Mouse (Mus musculus): ENCODE results near the gene Krtap4-8. TPM values are rescaled to one million over a fixed set of nuclear protein-coding genes. Genes with fewer than 3 reads are reported as not detected.
"Not testable (repeated sequence)": the region's sequence is repeated elsewhere in the genome, so short reads cannot be mapped to it uniquely, and the experiment has no call there.

The Krtap4-8 gene
- polyA plus RNA-seq (2014; fragmentation: Nextera tagmentation; extraction: Ambion mirVana): not detected in 2 replicates

- Histone ChIP-seq H3K4me1 (ENCODE audit: control insufficient read depth in 2 of 2, insufficient read depth in 2 of 2, low read length in 2 of 2) (no peaks in the 10 kb centered on the region), H3K9me3 (ENCODE audit: control insufficient read depth, low read length) (no peaks in the 10 kb centered on the region), H3K27me3 (ENCODE audit: control insufficient read depth, insufficient read depth, low read length) (no peaks in the 10 kb centered on the region), H3K4me2 (ENCODE audit: low read length) (no peak within 1 kb of the TSS), H3K36me3 (ENCODE audit: control insufficient read depth, insufficient read depth, low read length) (no peaks in the 10 kb centered on the region), H3K4me3 (ENCODE audit: control insufficient read depth in 1 of 2, insufficient read depth in 1 of 2, low read depth in 1 of 2, low read length in 2 of 2) (no peak within 1 kb of the TSS), H3K27ac (replicated peaks in 1 of 2; ENCODE audit: control insufficient read depth in 1 of 2, insufficient read depth in 1 of 2, low read depth in 2 of 2, low read length in 2 of 2) (no peak within 1 kb of the TSS), H3K9ac (ENCODE audit: low read length) (no peak within 1 kb of the TSS)
- WGBS: 87% methylated on average over 2 of the region's 2 CpGs
- no peak for ATAC-seq (ENCODE audit: insufficient number of reproducible peaks, insufficient read depth, low FRiP score, low read depth)
These were observed at the start of gene Krtap4-8 for GRCm38 (mm10) chr11:99780604-99781003. TSS of gene Krtap4-8 (minus strand) at chr11:99780704.

GRCm38 (mm10) chr11:99815566-99815965 lies 35.1 kb upstream of the Krtap4-8 start, which contains the start of gene Gm11564:
TSS of gene Gm11564 (minus strand) at chr11:99815666.
- not testable (repeated sequence) for H3K4me2 ChIP-seq (ENCODE audit: low read length); H3K4me3 ChIP-seq (ENCODE audit: control insufficient read depth in 1 of 2, insufficient read depth in 1 of 2, low read depth in 1 of 2, low read length in 2 of 2); H3K36me3 ChIP-seq (ENCODE audit: control insufficient read depth, insufficient read depth, low read length); H3K9ac ChIP-seq (ENCODE audit: low read length); H3K27ac ChIP-seq (replicated peaks in 1 of 2; ENCODE audit: control insufficient read depth in 1 of 2, insufficient read depth in 1 of 2, low read depth in 2 of 2, low read length in 2 of 2); H3K9me3 ChIP-seq (ENCODE audit: control insufficient read depth, low read length); H3K27me3 ChIP-seq (ENCODE audit: control insufficient read depth, insufficient read depth, low read length); H3K4me1 ChIP-seq (ENCODE audit: control insufficient read depth in 2 of 2, insufficient read depth in 2 of 2, low read length in 2 of 2); ATAC-seq (ENCODE audit: insufficient number of reproducible peaks, insufficient read depth, low FRiP score, low read depth)
- 73% methylated on average over 2 of the region's 2 CpGs for WGBS

GRCm38 (mm10) chr11:99809792-99810191 lies 29.3 kb upstream of the Krtap4-8 start, which contains the start of gene Krtap4-13:
TSS of gene Krtap4-13 (minus strand) at chr11:99809892.
- H3K27ac ChIP-seq (replicated peaks in 1 of 2; ENCODE audit: control insufficient read depth in 1 of 2, insufficient read depth in 1 of 2, low read depth in 2 of 2, low read length in 2 of 2); H3K27me3 ChIP-seq (ENCODE audit: control insufficient read depth, insufficient read depth, low read length); H3K4me2 ChIP-seq (ENCODE audit: low read length); H3K4me1 ChIP-seq (ENCODE audit: control insufficient read depth in 2 of 2, insufficient read depth in 2 of 2, low read length in 2 of 2); H3K4me3 ChIP-seq (ENCODE audit: control insufficient read depth in 1 of 2, insufficient read depth in 1 of 2, low read depth in 1 of 2, low read length in 2 of 2); H3K36me3 ChIP-seq (ENCODE audit: control insufficient read depth, insufficient read depth, low read length); H3K9me3 ChIP-seq (ENCODE audit: control insufficient read depth, low read length); ATAC-seq (ENCODE audit: insufficient number of reproducible peaks, insufficient read depth, low FRiP score, low read depth); H3K9ac ChIP-seq (ENCODE audit: low read length): not testable (repeated sequence)

DNA sequence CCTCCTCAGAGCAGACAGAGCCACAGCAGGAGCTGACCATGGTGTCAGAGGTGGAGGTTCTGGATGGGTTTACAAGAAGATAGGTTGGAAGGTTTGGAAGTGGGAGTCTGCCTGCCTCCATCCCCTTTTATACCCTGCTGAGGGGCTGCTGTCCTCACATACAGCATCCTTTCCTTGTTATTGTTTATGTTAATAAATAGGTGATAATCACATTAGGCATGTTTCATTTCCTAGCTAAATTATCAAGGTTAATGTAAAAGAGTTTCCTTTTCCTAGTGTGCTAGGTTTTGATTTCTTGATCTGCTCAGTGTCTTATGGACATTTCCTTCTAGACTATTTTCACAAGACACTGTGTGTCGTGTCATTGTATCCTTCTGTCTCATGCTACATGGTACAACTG lies 23.8 kb upstream of the Krtap4-8 start, which contains the start of gene Gm11554:
Gene Gm11554 (minus strand): TSS at position 101 of the 400 bp plus-strand sequence.
- not testable (repeated sequence) for H3K9ac ChIP-seq (ENCODE audit: low read length); H3K4me3 ChIP-seq (ENCODE audit: control insufficient read depth in 1 of 2, insufficient read depth in 1 of 2, low read depth in 1 of 2, low read length in 2 of 2); H3K27me3 ChIP-seq (ENCODE audit: control insufficient read depth, insufficient read depth, low read length); H3K9me3 ChIP-seq (ENCODE audit: control insufficient read depth, low read length); H3K4me2 ChIP-seq (ENCODE audit: low read length); H3K4me1 ChIP-seq (ENCODE audit: control insufficient read depth in 2 of 2, insufficient read depth in 2 of 2, low read length in 2 of 2); ATAC-seq (ENCODE audit: insufficient number of reproducible peaks, insufficient read depth, low FRiP score, low read depth); H3K36me3 ChIP-seq (ENCODE audit: control insufficient read depth, insufficient read depth, low read length); H3K27ac ChIP-seq (replicated peaks in 1 of 2; ENCODE audit: control insufficient read depth in 1 of 2, insufficient read depth in 1 of 2, low read depth in 2 of 2, low read length in 2 of 2)
- no CpG with 5 or more reads among the region's 1 CpGs for WGBS

DNA sequence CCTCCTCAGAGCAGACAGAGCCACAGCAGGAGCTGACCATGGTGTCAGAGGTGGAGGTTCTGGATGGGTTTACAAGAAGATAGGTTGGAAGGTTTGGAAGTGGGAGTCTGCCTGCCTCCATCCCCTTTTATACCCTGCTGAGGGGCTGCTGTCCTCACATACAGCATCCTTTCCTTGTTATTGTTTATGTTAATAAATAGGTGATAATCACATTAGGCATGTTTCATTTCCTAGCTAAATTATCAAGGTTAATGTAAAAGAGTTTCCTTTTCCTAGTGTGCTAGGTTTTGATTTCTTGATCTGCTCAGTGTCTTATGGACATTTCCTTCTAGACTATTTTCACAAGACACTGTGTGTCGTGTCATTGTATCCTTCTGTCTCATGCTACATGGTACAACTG lies 18.3 kb upstream of the Krtap4-8 start, which contains the start of gene Gm11569:
Gene Gm11569 (minus strand): TSS at position 101 of the 400 bp plus-strand sequence.
- H3K36me3 ChIP-seq (ENCODE audit: control insufficient read depth, insufficient read depth, low read length); H3K4me1 ChIP-seq (ENCODE audit: control insufficient read depth in 2 of 2, insufficient read depth in 2 of 2, low read length in 2 of 2); H3K9ac ChIP-seq (ENCODE audit: low read length); ATAC-seq (ENCODE audit: insufficient number of reproducible peaks, insufficient read depth, low FRiP score, low read depth); H3K4me2 ChIP-seq (ENCODE audit: low read length); H3K4me3 ChIP-seq (ENCODE audit: control insufficient read depth in 1 of 2, insufficient read depth in 1 of 2, low read depth in 1 of 2, low read length in 2 of 2); H3K27me3 ChIP-seq (ENCODE audit: control insufficient read depth, insufficient read depth, low read length); H3K9me3 ChIP-seq (ENCODE audit: control insufficient read depth, low read length); H3K27ac ChIP-seq (replicated peaks in 1 of 2; ENCODE audit: control insufficient read depth in 1 of 2, insufficient read depth in 1 of 2, low read depth in 2 of 2, low read length in 2 of 2): not testable (repeated sequence)
- WGBS: no CpG with 5 or more reads among the region's 1 CpGs

DNA sequence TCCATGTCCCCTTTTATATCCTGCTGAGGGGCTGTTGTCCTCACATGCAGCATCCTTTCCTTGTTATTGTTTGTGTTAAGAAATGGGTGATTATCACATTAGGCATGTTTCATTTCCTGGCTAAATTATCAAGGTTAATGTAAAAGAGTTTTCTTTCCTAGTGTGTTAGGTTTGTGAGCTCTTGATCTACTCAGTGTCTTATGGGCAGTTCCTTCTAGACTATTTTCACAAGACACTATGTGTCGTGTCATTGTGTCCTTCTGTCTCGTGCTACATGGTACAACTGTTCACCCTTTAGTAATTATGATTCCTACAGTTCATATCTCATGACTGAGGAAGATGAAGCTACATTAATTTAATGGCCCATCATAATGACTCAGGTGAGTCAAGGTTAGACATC lies 12.9 kb upstream of the Krtap4-8 start, which contains the start of gene Gm11596:
Gene Gm11596 (minus strand): TSS at position 101 of the 400 bp plus-strand sequence.
- no peak for ATAC-seq (ENCODE audit: insufficient number of reproducible peaks, insufficient read depth, low FRiP score, low read depth)

GRCm38 (mm10) chr11:99784900-99785299 lies 4.4 kb upstream of the Krtap4-8 start, which contains the start of gene Krtap4-9:
TSS of gene Krtap4-9 (plus strand) at chr11:99785200.
- ATAC-seq (ENCODE audit: insufficient number of reproducible peaks, insufficient read depth, low FRiP score, low read depth); H3K4me1 ChIP-seq (ENCODE audit: control insufficient read depth in 2 of 2, insufficient read depth in 2 of 2, low read length in 2 of 2); H3K27me3 ChIP-seq (ENCODE audit: control insufficient read depth, insufficient read depth, low read length); H3K36me3 ChIP-seq (ENCODE audit: control insufficient read depth, insufficient read depth, low read length); H3K9ac ChIP-seq (ENCODE audit: low read length); H3K4me2 ChIP-seq (ENCODE audit: low read length); H3K4me3 ChIP-seq (ENCODE audit: control insufficient read depth in 1 of 2, insufficient read depth in 1 of 2, low read depth in 1 of 2, low read length in 2 of 2); H3K27ac ChIP-seq (replicated peaks in 1 of 2; ENCODE audit: control insufficient read depth in 1 of 2, insufficient read depth in 1 of 2, low read depth in 2 of 2, low read length in 2 of 2); H3K9me3 ChIP-seq (ENCODE audit: control insufficient read depth, low read length): not testable (repeated sequence)

More for the DNA sequence above, 12.9 kb upstream of the Krtap4-8 start, which contains the start of gene Gm11596:
- no peak within 1 kb of the TSS for H3K27ac ChIP-seq (replicated peaks in 1 of 2; ENCODE audit: control insufficient read depth in 1 of 2, insufficient read depth in 1 of 2, low read depth in 2 of 2, low read length in 2 of 2)
- no peak within 1 kb of the TSS for H3K9ac ChIP-seq (ENCODE audit: low read length)
- H3K9me3 ChIP-seq (ENCODE audit: control insufficient read depth, low read length): no peaks in the 10 kb centered on the region
- 67% methylated on average over 2 of the region's 2 CpGs for WGBS
- no peaks in the 10 kb centered on the region for H3K27me3 ChIP-seq (ENCODE audit: control insufficient read depth, insufficient read depth, low read length)
- H3K4me1 ChIP-seq (ENCODE audit: control insufficient read depth in 2 of 2, insufficient read depth in 2 of 2, low read length in 2 of 2): no peaks in the 10 kb centered on the region
- H3K4me2 ChIP-seq (ENCODE audit: low read length): no peak within 1 kb of the TSS
- H3K36me3 ChIP-seq (ENCODE audit: control insufficient read depth, insufficient read depth, low read length): no peaks in the 10 kb centered on the region
- no peak within 1 kb of the TSS for H3K4me3 ChIP-seq (ENCODE audit: control insufficient read depth in 1 of 2, insufficient read depth in 1 of 2, low read depth in 1 of 2, low read length in 2 of 2)

- H3K27me3 ChIP-seq (ENCODE audit: control insufficient read depth, insufficient read depth, low read length): no peaks in the 10 kb centered on the region
- 71% methylated on average over 7 of the region's 7 CpGs for WGBS
- no peak for ATAC-seq (ENCODE audit: insufficient number of reproducible peaks, insufficient read depth, low FRiP score, low read depth)
- no peaks in the 10 kb centered on the region for H3K4me1 ChIP-seq (ENCODE audit: control insufficient read depth in 2 of 2, insufficient read depth in 2 of 2, low read length in 2 of 2)
- no peaks in the 10 kb centered on the region for H3K9me3 ChIP-seq (ENCODE audit: control insufficient read depth, low read length)
- H3K36me3 ChIP-seq (ENCODE audit: control insufficient read depth, insufficient read depth, low read length): no peaks in the 10 kb centered on the region
- H3K4me2 ChIP-seq (ENCODE audit: low read length): no peak overlapping the region
- H3K4me3 ChIP-seq (ENCODE audit: control insufficient read depth in 1 of 2, insufficient read depth in 1 of 2, low read depth in 1 of 2, low read length in 2 of 2): no peak overlapping the region
- no peak overlapping the region for H3K9ac ChIP-seq (ENCODE audit: low read length)
- H3K27ac ChIP-seq (replicated peaks in 1 of 2; ENCODE audit: control insufficient read depth in 1 of 2, insufficient read depth in 1 of 2, low read depth in 2 of 2, low read length in 2 of 2): no peak overlapping the region
These were observed 2.1 kb downstream of the Krtap4-8 start for GRCm38 (mm10) chr11:99778401-99778800.
